Comparison of ENCODE assay signal across 24 mouse cellular contexts in genomic region chr3:148963381-148964044, GRCm38 (mm10). TPM values are rescaled to one million over a fixed set of nuclear protein-coding genes. Genes with fewer than 3 reads are reported as not detected.
DNase-seq lines count a peak whose midpoint lies in the region; ATAC-seq and TF ChIP-seq lines count a peak whose summit lies in the region.
"Had no signal": no experiment of that assay in that cellular context is flagged by ENCODE, and none has a peak within 500 bp of the region (broad histone marks: within the 10 kb centered on the region; RNA-seq: fewer than 3 reads in every experiment).

No protein-coding gene starts in this region.

- H3K27ac ChIP-seq in liver, adult 2 months (replicated peaks; ENCODE audit: insufficient read depth, low read depth, low read length): no peak overlapping the region
- no peak overlapping the region for H3K27ac ChIP-seq in liver, postnatal 0 days (ENCODE audit: low read depth)
- no peak overlapping the region for H3K27ac ChIP-seq in liver, embryonic 11.5 days (ENCODE audit: low read depth, low read length)
- H3K27ac ChIP-seq: embryonic facial prominence, embryonic 10.5 days; embryonic facial prominence, embryonic 12.5 days; forebrain, embryonic 13.5 days; forebrain, embryonic 15.5 days had no signal

- no peaks in the 10 kb centered on the region for H3K36me3 ChIP-seq in liver, adult 2 months (ENCODE audit: control insufficient read depth, insufficient read depth, low read length)
- no peaks in the 10 kb centered on the region for H3K36me3 ChIP-seq in liver, postnatal 0 days (replicated peaks; ENCODE audit: insufficient read depth, low read length)
- H3K36me3 ChIP-seq in liver, embryonic 11.5 days (ENCODE audit: control insufficient read depth, insufficient read depth, low read length): no peaks in the 10 kb centered on the region
- H3K36me3 ChIP-seq: embryonic facial prominence, embryonic 12.5 days; forebrain, embryonic 15.5 days; G1E had no signal

- H3K4me2 ChIP-seq in liver, postnatal 0 days (ENCODE audit: low read depth, low read length): no peak overlapping the region
- no peak overlapping the region for H3K4me2 ChIP-seq in liver, embryonic 11.5 days
- H3K4me2 ChIP-seq: embryonic facial prominence, embryonic 12.5 days; forebrain, embryonic 13.5 days; forebrain, embryonic 15.5 days had no signal

- TF ChIP-seq CTCF in liver, adult 2 months (IDR thresholded peaks at IDR 0.05; ENCODE audit: low read depth, low read length): no peak
- TF ChIP-seq CTCF in liver, postnatal 0 days (IDR thresholded peaks at IDR 0.05; ENCODE audit: low read depth): no peak

- no peaks in the 10 kb centered on the region for H3K9me3 ChIP-seq in liver, postnatal 0 days (ENCODE audit: low read length)
- no peaks in the 10 kb centered on the region for H3K9me3 ChIP-seq in liver, embryonic 11.5 days (ENCODE audit: control insufficient read depth, low read length)
- H3K9me3 ChIP-seq: embryonic facial prominence, embryonic 10.5 days; embryonic facial prominence, embryonic 12.5 days; forebrain, embryonic 13.5 days; forebrain, embryonic 15.5 days had no signal

- TF ChIP-seq POLR2A in liver, adult 2 months (IDR thresholded peaks at IDR 0.05; ENCODE audit: extremely low read depth, insufficient read depth, low read length): no peak

- no peaks in the 10 kb centered on the region for H3K27me3 ChIP-seq in liver, adult 2 months (ENCODE audit: control insufficient read depth, insufficient read depth, low read length)
- no peaks in the 10 kb centered on the region for H3K27me3 ChIP-seq in liver, postnatal 0 days (ENCODE audit: insufficient read depth, low read length)
- no peaks in the 10 kb centered on the region for H3K27me3 ChIP-seq in liver, embryonic 11.5 days (replicated peaks; ENCODE audit: control insufficient read depth, insufficient read depth, low read length)
- H3K27me3 ChIP-seq: CH12.LX; embryonic facial prominence, embryonic 12.5 days; forebrain, embryonic 13.5 days; forebrain, embryonic 15.5 days; Patski had no signal

- no peak overlapping the region for H3K4me3 ChIP-seq in liver, adult 2 months (ENCODE audit: insufficient read depth, low read depth, low read length)
- no peak overlapping the region for H3K4me3 ChIP-seq in liver, postnatal 0 days (ENCODE audit: low read depth, low read length)
- no peak overlapping the region for H3K4me3 ChIP-seq in liver, embryonic 11.5 days (ENCODE audit: low read depth, low read length)
- H3K4me3 ChIP-seq: embryonic facial prominence, embryonic 10.5 days; embryonic facial prominence, embryonic 12.5 days; forebrain, embryonic 13.5 days; forebrain, embryonic 15.5 days had no signal

- peak; percentile 66 for DNase-seq in heart, adult 11 months
- DNase-seq in heart, adult 8-10 months (ENCODE audit: low spot score): no peak
- peak; percentile 67 for DNase-seq in liver, adult 2 months (ENCODE audit: extremely low read depth, low read depth, low spot score)
- no peak for DNase-seq in liver
- DNase-seq in liver, postnatal 0 days: no peak
- DNase-seq in liver, embryonic 11.5 days (ENCODE audit: low spot score): no peak
- DNase-seq: adrenal gland, adult 8-10 months; adrenal gland, postnatal 14 days; adrenal gland, postnatal 36 days; B cell, adult 2 months; cerebellum, adult 11-12 months; cerebellum, adult 2 months; cerebellum, adult 9-10 months; cerebellum, postnatal 10 days; cerebellum, postnatal 25 days had no signal

- 35% methylated on average over 5 of the region's 5 CpGs for WGBS in liver, adult 2 months
- 66% methylated on average over 5 of the region's 5 CpGs for WGBS in liver, postnatal 0 days (ENCODE audit: insufficient replicate concordance)
- 85% methylated on average over 5 of the region's 5 CpGs for WGBS in liver, embryonic 11.5 days

- TF ChIP-seq EP300 in liver, postnatal 0 days (IDR thresholded peaks at IDR 0.05; ENCODE audit: low read depth): no peak

- no peak overlapping the region for H3K9ac ChIP-seq in liver, adult 2 months (ENCODE audit: low read depth, low read length)
- H3K9ac ChIP-seq in liver, postnatal 0 days (replicated peaks): no peak overlapping the region
- H3K9ac ChIP-seq in liver, embryonic 11.5 days (ENCODE audit: low read depth, low read length): no peak overlapping the region
- H3K9ac ChIP-seq: embryonic facial prominence, embryonic 12.5 days; forebrain, embryonic 13.5 days; forebrain, embryonic 15.5 days had no signal

- ATAC-seq in liver, postnatal 0 days: peak; percentile 68
- no peak for ATAC-seq in liver, embryonic 11.5 days (replicated peaks; ENCODE audit: low FRiP score)
- ATAC-seq: activated CD4-positive, CD25-positive, alpha-beta regulatory T cell, adult 4 months; CD4-positive, CD25-positive, alpha-beta regulatory T cell, adult 4 months; forebrain, embryonic 13.5 days; forebrain, embryonic 15.5 days; Patski had no signal

- H3K4me1 ChIP-seq in liver, adult 2 months (ENCODE audit: control insufficient read depth, insufficient read depth, low read length): peaks cover 28% of the 10 kb centered on the region
- peaks cover 7% of the 10 kb centered on the region for H3K4me1 ChIP-seq in liver, postnatal 0 days (ENCODE audit: insufficient read depth)
- peaks cover 25% of the 10 kb centered on the region for H3K4me1 ChIP-seq in liver, embryonic 11.5 days (replicated peaks; ENCODE audit: control insufficient read depth, insufficient read depth, low read length)

- peaks cover 44% of the 10 kb centered on the region for H3K79me2 ChIP-seq in liver, adult 2 months (ENCODE audit: control insufficient read depth, insufficient read depth, low read length)

RNA-seq across cellular contexts. Expression of gene Adgrl2, which starts 26.8 kb away (rescaled TPM):
- 10 to 100 TPM; 49.7 to 58.2 (median 51.3) TPM for total RNA-seq in heart, adult 8-10 months (2022)
- 27.9 and 34.6 TPM in 2 replicates for total RNA-seq in liver, adult 2 months (2014; rRNA removed)
- polyA plus RNA-seq in liver, adult 2 months (2012; rRNA removed): 22.8 and 26.2 TPM in 2 replicates
- 8.2 and 9.1 TPM in 2 replicates for polyA plus RNA-seq in liver, postnatal 0 days (2015; fragmentation: Nextera tagmentation; extraction: Ambion mirVana)
- 27.4 and 27.7 TPM in 2 replicates for polyA plus RNA-seq in liver, embryonic 11.5 days (2014; fragmentation: Nextera tagmentation; extraction: Ambion mirVana)
- polyA plus RNA-seq: CD4-positive, CD25-positive, alpha-beta regulatory T cell, adult 4 months; G1E had no signal

Comparison
In these comparisons a context has a peak if more than half of its experiments do, and no peak if none do; other contexts are left out.
1. DNase-seq: peak in heart, adult 11 months (single experiment) and liver, adult 2 months (single experiment); none in heart, adult 8-10 months (single experiment), liver (single experiment), liver, postnatal 0 days (single experiment) and liver, embryonic 11.5 days (single experiment).